Mouse (Mus musculus): ENCODE data around the gene Mvp.

- no peak for TF ChIP-seq GATA1 (IDR thresholded peaks at IDR 0.05; ENCODE audit: borderline replicate concordance, low read length)
- no peak for TF ChIP-seq FLI1 (IDR thresholded peaks at IDR 0.05; ENCODE audit: low read length)
Measured at GRCm38 (mm10) chr7:127027885-127028284, 13.5 kb upstream of the Mvp start.
